Mouse (Mus musculus) lung, adult 2 months (tissue): ENCODE measurements around the gene Wfdc3. TPM values are rescaled to one million over a fixed set of nuclear protein-coding genes. Genes with fewer than 3 reads are reported as not detected.

Experiments
- DNase-seq: peaks from one replicate; pipeline ENCODE4 v3.0.0; 2022
- H3K4me1 ChIP-seq: fragments of 200-500 bp; 2 replicates; pipeline ENCODE4 v1.6.1; 2011; ENCODE audit warnings: low read length; ENCODE audit not compliant: control insufficient read depth, insufficient read depth
- H3K4me3 ChIP-seq: fragments of 200-500 bp; replicated peaks from 2 replicates; pipeline ENCODE3; 2011; ENCODE audit warnings: low read depth, mild to moderate bottlenecking, control low read depth, low read length; ENCODE audit errors: extremely low read depth
- CTCF ChIP-seq: fragments of 200-500 bp; IDR thresholded peaks from 2 replicates; pipeline ENCODE4 v1.5.1; 2011; ENCODE audit warnings: mild to moderate bottlenecking, low read length, control low read depth; ENCODE audit not compliant: insufficient read depth
- POLR2A ChIP-seq: fragments of 200-500 bp; IDR thresholded peaks from 2 replicates; pipeline ENCODE4 v1.6.1; 2011; ENCODE audit warnings: low read depth, mild to moderate bottlenecking, control low read depth, low read length, borderline replicate concordance; ENCODE audit errors: extremely low read depth
- WGBS: fragments of 180-500 bp; shearing (Covaris S2); methylation state at CpG from one replicate; pipeline ENCODE4 v1.1.7; 2018; 5-methylcytosine and 5-hydroxymethylcytosine counted together
- polyA plus RNA-seq: library from polyadenylated mRNA; depleted of rRNA; stranded (reverse); fragments of >200 nt; gene quantifications from 2 replicates; pipeline ENCODE4 v1.2.3, GENCODE M21; 2012

The Wfdc3 gene
- polyA plus RNA-seq, 1 experiment: 1.3 TPM

DNA sequence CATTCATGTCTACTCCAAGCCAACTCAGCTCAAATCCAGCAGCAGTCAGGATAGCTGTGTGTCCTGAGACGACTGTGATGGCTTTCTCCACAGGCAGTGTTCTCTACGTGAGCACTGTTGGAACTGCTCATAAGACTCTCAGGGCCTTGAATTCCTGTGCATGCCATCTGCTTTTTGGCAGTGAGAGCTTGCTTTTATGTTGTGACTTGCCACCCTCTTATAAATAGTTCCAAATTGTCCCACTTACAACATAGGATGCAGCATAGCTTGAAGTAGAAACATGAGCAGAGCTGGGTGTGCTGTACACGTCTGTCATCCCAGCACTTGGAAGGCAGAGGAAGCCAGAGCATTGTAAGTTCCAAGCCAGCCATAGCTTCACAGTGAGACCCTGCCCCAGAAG is 20.1 kb upstream of the Wfdc3 start:
- Histone ChIP-seq H3K4me3 (no peak overlapping the region), H3K4me1 (no peaks in the 10 kb centered on the region)
- 82% methylated on average over 3 of the region's 3 CpGs for whole genome bisulfite sequencing
- DNase-seq: no peak
- no peak for TF ChIP-seq POLR2A
- TF ChIP-seq CTCF: no peak

- Histone ChIP-seq H3K4me1 (no peaks in the 10 kb centered on the region), H3K4me3 (no peak overlapping the region)
- WGBS: 81% methylated on average over 7 of the region's 7 CpGs
- no peak for DNase-seq
- TF ChIP-seq CTCF: no peak
- TF ChIP-seq POLR2A: no peak
Measured at GRCm38 (mm10) chr2:164762593-164762992, 16.9 kb upstream of the Wfdc3 start.

GRCm38 (mm10) chr2:164761971-164762370 is 16.2 kb upstream of the Wfdc3 start:
- WGBS: 95% methylated on average over 4 of the region's 4 CpGs
- no peaks in the 10 kb centered on the region for H3K4me1 ChIP-seq
- TF ChIP-seq CTCF: no peak
- TF ChIP-seq POLR2A: no peak
- no peak for DNase-seq
- no peak overlapping the region for H3K4me3 ChIP-seq

DNA sequence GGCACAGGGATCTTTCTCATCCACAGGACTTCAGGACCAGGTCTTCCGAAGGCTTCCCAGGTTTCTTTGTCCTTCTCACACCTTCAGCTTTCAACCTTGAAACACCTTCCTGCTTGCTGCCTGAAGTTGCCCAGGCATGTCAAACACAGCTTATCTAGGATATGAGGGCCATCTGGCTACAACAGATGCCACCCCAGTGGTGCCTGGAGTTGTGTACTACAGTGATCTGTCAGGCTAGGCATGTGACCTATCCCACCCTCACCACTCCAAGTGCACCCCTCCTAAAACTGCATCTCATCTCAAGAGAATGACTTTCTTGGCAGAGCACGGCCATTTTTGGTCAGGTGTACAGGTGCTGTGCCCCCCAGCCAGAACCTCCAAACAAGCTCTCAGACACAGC is 15.8 kb upstream of the Wfdc3 start:
- no peak for TF ChIP-seq CTCF
- TF ChIP-seq POLR2A: no peak
- DNase-seq: no peak

DNA sequence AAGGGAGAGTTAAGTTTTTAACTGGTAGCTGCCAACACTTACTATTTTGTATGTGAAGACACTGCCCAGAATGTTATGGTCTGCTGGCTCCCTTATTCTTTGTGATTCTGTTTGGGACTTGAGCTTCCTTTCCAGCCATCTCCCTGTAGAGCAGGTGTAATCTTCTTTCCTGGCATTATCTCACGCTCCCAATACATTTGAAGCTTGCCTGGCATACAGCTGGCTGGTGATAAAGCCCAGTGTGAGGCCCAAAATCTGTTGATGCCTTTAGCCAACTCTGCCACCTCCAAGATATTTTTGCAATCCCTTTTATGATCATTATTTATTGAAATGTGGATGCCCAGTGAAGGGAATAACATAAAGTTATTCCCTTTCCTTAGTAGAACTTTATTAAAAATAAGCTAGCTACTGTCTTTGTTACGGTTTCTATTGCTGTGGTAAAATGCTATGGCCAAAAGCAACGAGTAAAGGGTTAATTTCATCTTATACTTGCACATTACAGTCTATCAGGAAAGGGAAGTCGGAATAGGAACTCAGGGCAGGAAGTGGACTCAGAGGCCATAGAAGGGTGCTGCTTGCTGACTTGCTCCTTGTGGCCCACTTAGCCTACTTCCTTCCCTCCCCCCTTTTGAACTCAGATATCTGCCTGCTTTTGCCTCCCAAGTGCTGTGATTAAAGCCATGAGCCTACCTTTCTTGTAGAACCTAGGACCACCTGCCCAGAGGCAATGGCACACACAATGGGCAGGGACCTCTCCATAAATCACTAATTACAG is 14.5 kb upstream of the Wfdc3 start:
- TF ChIP-seq CTCF (no peak), POLR2A (no peak)
- no peaks in the 10 kb centered on the region for H3K4me1 ChIP-seq
- no peak overlapping the region for H3K4me3 ChIP-seq
- 65% methylated on average over 4 of the region's 4 CpGs for WGBS
- DNase-seq: no peak

More for the DNA sequence above, 15.8 kb upstream of the Wfdc3 start:
- WGBS: 87% methylated on average over 2 of the region's 2 CpGs
- Histone ChIP-seq H3K4me1 (no peaks in the 10 kb centered on the region), H3K4me3 (no peak overlapping the region)

DNA sequence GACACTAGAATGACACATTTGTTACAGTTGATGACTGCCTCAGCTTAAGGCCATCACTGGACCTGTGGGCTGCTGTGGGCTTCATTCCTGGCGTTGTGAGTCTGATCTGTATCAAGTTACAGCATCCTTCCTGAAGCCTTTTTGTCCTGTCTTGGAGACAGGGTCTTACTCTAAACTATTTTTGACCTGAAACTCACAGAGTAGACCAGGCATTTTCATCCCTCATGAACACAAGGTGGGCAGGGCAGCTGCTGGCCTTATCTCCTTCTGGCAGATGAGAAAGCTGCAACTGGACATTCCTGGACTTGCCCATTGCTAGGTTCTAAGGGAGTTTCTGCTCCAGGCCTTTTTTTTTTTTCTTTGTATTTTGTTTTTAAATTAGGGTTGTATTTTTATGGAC is 13.0 kb upstream of the Wfdc3 start:
- no peak overlapping the region for H3K4me3 ChIP-seq
- no peaks in the 10 kb centered on the region for H3K4me1 ChIP-seq
- WGBS: 63% methylated on average over 1 of the region's 1 CpGs
- no peak for DNase-seq
- TF ChIP-seq POLR2A (no peak), CTCF (no peak)

DNA sequence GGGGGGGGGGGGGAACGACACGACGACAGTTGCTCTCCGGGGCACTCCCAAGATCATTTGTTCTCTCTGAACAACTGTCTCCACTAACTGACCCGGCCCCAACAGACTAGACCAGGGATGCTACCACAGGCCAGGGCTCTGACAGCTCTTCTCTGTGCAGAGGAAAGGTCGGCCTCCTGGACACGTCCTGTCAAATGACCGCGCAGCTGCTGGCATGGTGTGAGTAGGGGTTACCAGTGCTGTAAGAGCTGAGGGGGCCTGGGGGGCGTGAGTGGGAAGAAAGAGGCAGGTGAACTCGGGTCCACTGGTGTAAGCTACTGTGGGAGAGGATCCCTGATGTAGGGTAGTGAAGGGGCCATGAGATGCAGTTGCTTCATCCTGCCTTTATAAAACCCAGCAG is 12.1 kb upstream of the Wfdc3 start:
- H3K4me3 ChIP-seq: no peak overlapping the region
- WGBS: 89% methylated on average over 11 of the region's 11 CpGs
- DNase-seq: no peak
- no peaks in the 10 kb centered on the region for H3K4me1 ChIP-seq
- TF ChIP-seq CTCF (no peak), POLR2A (no peak)

DNA sequence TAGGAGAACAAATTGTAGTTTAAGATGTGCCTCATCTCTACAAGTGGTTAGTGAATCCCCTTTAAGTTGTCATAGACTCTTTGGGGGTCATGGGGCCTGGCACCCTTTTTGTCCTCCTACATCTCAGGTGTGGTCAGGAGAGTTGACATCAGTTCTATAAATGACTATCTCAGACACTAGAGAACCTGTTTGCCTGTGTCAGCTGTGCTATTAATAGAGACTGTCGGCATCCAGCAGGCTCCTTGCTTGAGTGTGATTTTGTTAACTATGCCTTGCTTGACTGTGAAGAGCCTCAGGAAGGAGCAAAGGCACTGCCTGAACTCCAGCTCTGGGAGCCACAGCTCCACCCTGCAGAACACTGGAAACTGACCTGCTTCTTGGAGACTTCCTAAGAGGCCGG is 9.1 kb upstream of the Wfdc3 start:
- no peak for DNase-seq
- 64% methylated on average over 2 of the region's 2 CpGs for WGBS
- no peak overlapping the region for H3K4me3 ChIP-seq

DNA sequence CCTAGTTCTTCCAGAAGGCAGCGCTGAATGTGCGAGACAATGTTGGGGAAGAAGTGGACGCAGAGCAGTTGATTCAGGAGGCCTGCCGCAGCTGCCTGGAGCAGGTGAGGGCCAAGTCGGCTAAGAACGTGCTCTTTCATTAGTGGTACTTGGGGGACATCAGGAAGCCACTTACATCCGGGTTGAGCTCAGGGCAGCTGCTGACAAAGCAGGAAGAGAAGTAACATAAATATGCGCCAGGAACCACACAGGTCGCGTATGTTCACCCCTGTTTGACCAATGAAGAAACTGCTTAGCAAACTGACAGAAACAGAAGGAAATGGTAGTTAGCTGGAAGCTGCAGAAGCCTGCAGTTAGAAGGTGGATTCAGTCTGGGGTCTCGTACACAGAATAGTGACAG is 8.4 kb upstream of the Wfdc3 start:
- TF ChIP-seq POLR2A (no peak), CTCF (no peak)
- H3K4me3 ChIP-seq: no peak overlapping the region
- WGBS: 50% methylated on average over 11 of the region's 11 CpGs
- DNase-seq: no peak
- H3K4me1 ChIP-seq: no peaks in the 10 kb centered on the region

More for the DNA sequence above, 9.1 kb upstream of the Wfdc3 start:
- TF ChIP-seq POLR2A: no peak
- TF ChIP-seq CTCF: no peak
- H3K4me1 ChIP-seq: no peaks in the 10 kb centered on the region

DNA sequence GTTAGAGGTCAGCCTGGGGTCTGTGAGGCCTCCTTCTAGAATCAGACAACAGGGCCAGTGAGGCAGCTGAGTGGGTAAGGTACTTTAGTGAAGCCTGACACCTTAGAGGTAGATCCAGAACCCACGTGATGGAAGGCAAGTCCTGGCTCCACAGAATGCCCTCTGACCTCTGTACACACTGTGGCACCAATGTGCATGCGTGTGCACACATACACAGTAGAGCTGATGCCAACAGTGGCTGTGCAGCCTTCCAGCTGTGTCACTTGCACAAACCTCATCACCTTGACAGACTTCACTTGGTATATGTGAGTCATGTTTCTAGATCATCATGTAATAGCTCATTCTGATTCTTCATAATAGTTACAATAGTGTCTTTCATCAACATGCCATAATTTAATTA is 6.7 kb upstream of the Wfdc3 start:
- 82% methylated on average over 2 of the region's 2 CpGs for WGBS
- no peaks in the 10 kb centered on the region for H3K4me1 ChIP-seq
- no peak for TF ChIP-seq CTCF
- TF ChIP-seq POLR2A: no peak
- no peak for DNase-seq
- no peak overlapping the region for H3K4me3 ChIP-seq
